Mouse (Mus musculus): ENCODE data around the gene Gart.

GRCm38 (mm10) chr16:91648220-91648550 lies 1.4 kb upstream of the Gart start:
- TF ChIP-seq CTCF (IDR thresholded peaks at IDR 0.05; ENCODE audit: extremely low read depth, insufficient read depth, insufficient read length, insufficient replicate concordance), result no peak
- no peak for TF ChIP-seq POLR2A (IDR thresholded peaks at IDR 0.05; ENCODE audit: low read depth, low read length)
